Mouse (Mus musculus) G1E (cell line): ENCODE results near the gene Calr. TPM values are rescaled to one million over a fixed set of nuclear protein-coding genes. Genes with fewer than 3 reads are reported as not detected.

Experiments
- ATAC-seq: 2 replicates; pipeline ENCODE4 v1.8.0; 2016; ENCODE audit warnings: mild to moderate bottlenecking; ENCODE audit not compliant: insufficient number of reproducible peaks, poor library complexity, low FRiP score, severe bottlenecking; ENCODE audit errors: extremely low read depth
- DNase-seq: peaks from one replicate; pipeline ENCODE4 v3.0.0; 2012; ENCODE audit warnings: low spot score
- H3K27me3 ChIP-seq: 2 replicates; pipeline ENCODE4 v1.6.1; 2012; ENCODE audit warnings: mild to moderate bottlenecking, low read length, inconsistent platforms; ENCODE audit not compliant: insufficient read depth
- H3K36me3 ChIP-seq: replicated peaks from 2 replicates; pipeline ENCODE3; 2012; ENCODE audit warnings: mild to moderate bottlenecking, inconsistent platforms
- H3K4me1 ChIP-seq: 2 replicates; pipeline ENCODE4 v1.6.1; 2012; ENCODE audit warnings: low read depth, low read length, inconsistent platforms, mixed read lengths; ENCODE audit not compliant: insufficient read depth
- H3K4me3 ChIP-seq: 2 replicates; pipeline ENCODE4 v1.5.1; 2012; ENCODE audit warnings: low read depth, mild to moderate bottlenecking, inconsistent platforms, low read length, moderate library complexity, mixed read lengths
- H3K9me3 ChIP-seq: replicated peaks from 2 replicates; pipeline ENCODE4 v1.6.1; 2012; ENCODE audit warnings: inconsistent platforms
- CTCF ChIP-seq: IDR thresholded peaks from 2 replicates; pipeline ENCODE4 v1.5.1; 2012; ENCODE audit warnings: low read depth, low read length, inconsistent platforms, mixed read lengths
- GATA1 ChIP-seq: IDR thresholded peaks from 2 replicates; pipeline ENCODE4 v1.6.1; 2012; ENCODE audit warnings: borderline replicate concordance, low read length, inconsistent platforms, mixed read lengths
- GATA2 ChIP-seq: IDR thresholded peaks from 2 replicates; pipeline ENCODE4 v1.6.1; 2012; ENCODE audit warnings: low read depth, low read length, inconsistent platforms, borderline replicate concordance
- POLR2AphosphoS5 ChIP-seq: IDR thresholded peaks from 2 replicates; pipeline ENCODE4 v1.6.1; 2012; ENCODE audit warnings: low read depth, low read length, inconsistent platforms; ENCODE audit not compliant: insufficient replicate concordance
- TAL1 ChIP-seq: conservative IDR thresholded peaks from 2 replicates; pipeline ENCODE4 v1.6.1; 2012; ENCODE audit warnings: low read depth, low read length, inconsistent platforms, mixed read lengths
- polyA plus RNA-seq: library from polyadenylated mRNA; stranded (reverse); fragments of >175 nt; gene quantifications from 2 replicates; pipeline ENCODE4 v1.2.3, GENCODE M21; 2012
- total RNA-seq, 2 experiments: library from RNA; stranded (forward) in 1 of 2; stranded (reverse) in 1 of 2; fragments of 200-1000 nt in 1 of 2; fragments of >200 nt in 1 of 2; fragmentation: Nextera tagmentation in 1 of 2; gene quantifications; 2 replicates each; pipeline ENCODE4 v1.2.3; 2014 to 2017

Gene Calr
- total and polyA plus RNA-seq, 3 experiments = 253 to 954 (median 435) TPM

DNA sequence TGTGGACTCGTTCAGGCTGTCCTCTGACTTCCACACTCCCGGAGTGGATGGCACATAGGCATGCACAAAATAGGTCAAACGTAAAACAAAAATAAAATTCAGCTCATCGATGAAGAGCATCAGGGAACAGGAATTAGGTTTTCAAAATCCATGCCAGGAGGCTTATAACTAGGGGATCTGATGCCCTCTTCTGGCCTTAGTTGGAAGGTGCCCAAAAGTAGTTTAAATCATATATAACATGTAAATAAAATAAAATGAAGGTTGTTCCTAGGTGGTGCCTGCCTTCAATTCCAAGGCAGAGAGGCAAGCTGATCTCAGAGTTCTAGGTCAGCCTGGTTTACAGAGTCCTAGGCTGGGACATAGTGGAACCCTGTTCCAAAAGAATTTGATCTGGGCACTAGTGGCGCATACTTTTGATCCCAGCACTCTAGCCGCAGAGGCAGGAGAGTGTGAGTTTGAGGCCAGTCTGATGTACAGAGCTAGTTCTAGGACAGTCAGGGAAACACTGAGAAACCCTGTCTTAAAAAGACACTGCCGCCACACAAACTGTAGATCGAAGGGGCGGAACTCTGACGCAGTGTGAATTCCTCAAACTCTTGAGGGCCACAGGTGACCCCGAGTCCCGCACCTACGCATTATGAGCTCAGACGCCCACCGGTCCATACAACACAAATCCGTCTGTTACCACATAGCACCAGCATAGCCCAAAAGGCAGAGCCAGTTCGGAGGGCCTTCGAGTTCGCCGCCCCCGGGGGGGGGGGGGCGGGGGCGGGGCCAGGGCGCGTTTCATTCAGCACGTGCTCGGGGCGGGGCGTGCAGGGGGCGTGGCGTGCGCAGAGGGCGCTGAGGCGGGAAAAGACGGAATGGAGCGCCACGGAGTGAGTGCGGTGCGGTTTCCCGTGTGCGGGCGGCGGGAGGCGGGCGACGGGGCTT, 24.9 kb upstream of the Calr start, which contains the start of gene Syce2:
TSS of gene Syce2 (plus strand) at position 736 of the 933 bp plus-strand sequence.
- Histone ChIP-seq H3K36me3 (peaks cover 79% of the 10 kb centered on the region), H3K4me3 (peak within 1 kb of the TSS; percentile 73), H3K4me1 (peaks cover 69% of the 10 kb centered on the region), H3K9me3 (no peaks in the 10 kb centered on the region), H3K27me3 (no peaks in the 10 kb centered on the region)
- ATAC-seq (peak; percentile 30; the same call in 1 of the 2 replicates), DNase-seq (peak; percentile 52)
- TF ChIP-seq TAL1 (no peak), POLR2AphosphoS5 (no peak; the same call in 1 of the 2 replicates), CTCF (no peak), GATA1 (no peak), GATA2 (no peak)

DNA sequence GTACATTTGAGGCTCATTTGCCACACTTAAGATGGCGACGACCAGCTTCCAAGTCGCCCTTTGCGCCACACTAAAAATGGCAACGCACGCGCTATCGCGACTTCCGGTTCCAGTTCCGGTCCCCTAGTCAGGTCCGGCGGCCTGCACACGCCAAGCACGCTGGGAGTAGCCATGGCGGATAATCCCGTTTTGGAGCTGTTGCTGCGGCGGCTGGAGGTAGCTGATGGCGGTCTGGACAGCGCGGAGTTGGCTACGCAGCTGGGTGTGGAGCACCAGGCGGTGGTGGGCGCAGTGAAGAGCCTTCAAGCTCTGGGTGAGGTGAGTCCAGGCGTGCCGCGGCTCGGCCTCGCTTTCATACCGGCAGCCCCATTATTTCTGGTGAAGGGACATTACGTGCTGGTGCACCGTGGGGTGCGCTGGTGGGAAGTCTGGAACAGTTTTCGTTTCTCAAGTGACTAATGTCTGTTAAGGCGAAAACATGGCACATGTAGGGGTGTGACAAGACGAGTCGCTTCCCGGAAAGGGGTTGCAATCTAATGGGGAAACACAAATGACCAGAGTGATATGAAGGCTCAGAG, 10.2 kb upstream of the Calr start, which contains the start of gene Farsa:
TSS of gene Farsa (plus strand) at position 126 of the 578 bp plus-strand sequence.
- DNase-seq (peak; percentile 60), ATAC-seq (peak; percentile 91)
- no peaks in the 10 kb centered on the region for H3K9me3 ChIP-seq
- H3K27me3 ChIP-seq = no peaks in the 10 kb centered on the region
- peaks cover 42% of the 10 kb centered on the region for H3K4me1 ChIP-seq
- H3K4me3 ChIP-seq = peak within 1 kb of the TSS; percentile 98
- peaks cover 42% of the 10 kb centered on the region for H3K36me3 ChIP-seq
- TF ChIP-seq GATA2 = no peak
- peak; percentile 63; the same call in 1 of the 2 replicates for TF ChIP-seq POLR2AphosphoS5

DNA sequence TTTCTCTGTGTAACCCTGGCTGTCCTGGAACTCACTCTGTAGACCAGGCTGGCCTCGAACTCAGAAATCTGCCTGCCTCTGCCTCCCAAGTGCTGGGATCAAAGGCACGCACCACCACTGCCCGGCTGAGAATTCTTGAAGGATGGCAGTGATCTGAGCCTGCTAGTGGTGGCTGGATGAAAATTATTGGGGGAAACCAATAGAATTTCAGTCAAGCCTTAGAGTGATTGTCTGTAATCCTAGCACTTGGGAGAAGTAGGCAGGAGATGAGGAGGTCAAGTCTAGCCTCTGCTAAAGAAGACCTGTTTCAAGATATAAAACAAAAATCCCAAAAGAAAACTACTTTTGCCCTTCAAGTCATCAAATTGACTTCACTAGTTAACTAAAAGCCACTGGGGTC, 9.7 kb upstream of the Calr start:
- DNase-seq = no peak
- no peak for ATAC-seq
- peaks cover 38% of the 10 kb centered on the region for H3K4me1 ChIP-seq
- TF ChIP-seq GATA1 (no peak), TAL1 (no peak)
- no peaks in the 10 kb centered on the region for H3K9me3 ChIP-seq
- H3K4me3 ChIP-seq = peak overlapping the region; percentile 98; the same call in 1 of the 2 replicates
- peaks cover 38% of the 10 kb centered on the region for H3K36me3 ChIP-seq
- H3K27me3 ChIP-seq = no peaks in the 10 kb centered on the region

DNA sequence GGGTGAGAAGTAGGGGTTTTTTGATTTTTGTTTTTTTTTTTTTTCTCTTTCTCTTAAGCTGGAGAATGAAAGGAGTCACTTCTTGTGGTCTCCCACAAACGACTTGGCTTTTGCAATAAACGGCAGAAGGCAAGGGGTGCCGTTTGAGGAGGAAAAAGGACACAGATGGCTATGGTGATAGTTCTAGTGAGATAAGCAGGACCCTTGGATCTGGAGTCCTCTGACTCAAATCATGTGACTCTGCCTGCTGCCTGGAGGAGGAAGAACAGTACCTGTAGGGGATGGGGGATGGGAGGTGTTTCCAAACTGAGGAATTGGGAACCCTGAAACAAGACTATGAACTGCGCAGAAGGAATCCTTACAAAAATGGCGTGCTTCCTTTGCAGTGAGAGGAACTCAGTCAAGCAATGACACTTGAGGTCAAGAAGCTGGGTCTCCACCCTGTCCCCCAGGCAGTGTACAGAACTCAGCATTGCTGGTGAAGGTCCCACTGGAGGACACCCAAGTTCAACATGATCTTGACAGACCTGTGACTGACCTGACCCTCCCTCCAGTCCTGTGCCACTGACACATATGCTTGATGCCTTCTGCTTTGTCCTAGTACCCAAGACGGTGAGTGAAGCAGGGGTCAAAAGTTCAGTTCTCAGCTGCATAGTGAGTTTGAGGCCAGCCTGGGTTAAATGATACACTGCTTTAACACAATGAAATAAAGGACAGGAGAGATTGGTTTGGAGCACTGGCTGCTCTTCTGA, 1.1 kb upstream of the Calr start:
- peaks cover 41% of the 10 kb centered on the region for H3K4me1 ChIP-seq
- H3K36me3 ChIP-seq = peaks cover 43% of the 10 kb centered on the region
- no peaks in the 10 kb centered on the region for H3K27me3 ChIP-seq
- H3K9me3 ChIP-seq = no peaks in the 10 kb centered on the region
- peak overlapping the region; percentile 91 for H3K4me3 ChIP-seq
- peak; percentile 78 for DNase-seq
- no peak; the same call in 1 of the 2 replicates for TF ChIP-seq POLR2AphosphoS5
- TF ChIP-seq GATA2 = no peak
- TF ChIP-seq GATA1 = no peak
- no peak for TF ChIP-seq CTCF
- TF ChIP-seq TAL1 = peak; percentile 80
- ATAC-seq = peak; percentile 58

DNA sequence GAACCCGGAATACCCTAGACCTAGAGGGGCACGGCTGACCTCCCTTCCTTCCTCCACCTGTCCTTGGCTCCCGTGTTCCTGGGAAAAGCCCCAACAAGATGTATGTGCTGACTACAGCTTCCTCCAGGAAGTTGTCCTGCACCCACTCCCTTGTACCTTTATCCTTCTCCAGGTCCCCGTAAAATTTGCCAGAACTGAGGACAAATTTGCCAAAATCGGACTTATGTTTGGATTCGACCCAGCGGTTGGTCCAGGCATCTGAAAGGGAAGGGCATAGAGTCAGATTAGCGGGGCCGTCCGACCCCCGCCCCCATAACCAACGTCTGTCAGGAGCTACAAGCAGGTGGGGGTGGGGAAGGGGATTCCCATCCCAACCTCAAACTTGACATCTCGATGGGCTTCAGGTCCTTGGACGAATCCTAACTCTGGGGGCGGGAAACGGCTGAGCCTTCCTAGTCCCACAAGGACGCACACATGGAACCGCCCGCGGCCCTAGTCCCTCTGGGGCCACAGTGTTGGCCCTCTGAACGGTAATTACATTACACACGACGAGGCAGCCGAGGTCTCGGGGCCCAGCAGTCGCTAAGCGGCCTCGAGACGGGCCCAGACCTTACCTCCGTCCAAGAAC, 526 bp downstream of the Calr start:
- Histone ChIP-seq H3K27me3 (no peaks in the 10 kb centered on the region), H3K4me3 (peak overlapping the region; percentile 91), H3K4me1 (peaks cover 51% of the 10 kb centered on the region), H3K9me3 (no peaks in the 10 kb centered on the region), H3K36me3 (peaks cover 54% of the 10 kb centered on the region)
- no peak for DNase-seq
- TF ChIP-seq GATA1 (no peak), GATA2 (no peak), TAL1 (no peak), POLR2AphosphoS5 (no peak; the same call in none of the 2 replicates), CTCF (no peak)
- no peak for ATAC-seq
